Mouse (Mus musculus) bone marrow macrophage, adult 2 months (primary cell): ENCODE measurements around the gene Cdc73. TPM values are rescaled to one million over a fixed set of nuclear protein-coding genes. Genes with fewer than 3 reads are reported as not detected.
A peak's percentile ranks its signal among the peaks of the same experiment; 100 is the strongest.
"Not testable (repeated sequence)": the region's sequence is repeated elsewhere in the genome, so short reads cannot be mapped to it uniquely, and the experiment has no call there.

Experiments
- H3K27ac ChIP-seq: 2 replicates; pipeline ENCODE4 v1.5.1; 2012; ENCODE audit warnings: low read depth, low read length; ENCODE audit not compliant: insufficient read depth
- H3K4me1 ChIP-seq: 2 replicates; pipeline ENCODE4 v1.6.1; 2012; ENCODE audit warnings: low read length; ENCODE audit not compliant: control insufficient read depth, insufficient read depth
- H3K4me3 ChIP-seq: 2 replicates; pipeline ENCODE4 v1.5.1; 2012; ENCODE audit warnings: mild to moderate bottlenecking, low read length, moderate library complexity; ENCODE audit not compliant: insufficient read depth
- CTCF ChIP-seq: IDR thresholded peaks from 2 replicates; pipeline ENCODE4 v1.5.1; 2012; ENCODE audit warnings: low read depth, mild to moderate bottlenecking, low read length, moderate library complexity
- POLR2A ChIP-seq: IDR thresholded peaks from 2 replicates; pipeline ENCODE4 v1.6.1; 2012; ENCODE audit warnings: mild to moderate bottlenecking, low read depth, low read length, borderline replicate concordance
- polyA plus RNA-seq: library from polyadenylated mRNA; stranded (reverse); fragments of >200 nt; gene quantifications from 2 replicates; pipeline ENCODE4 v1.2.4, GENCODE M21; 2012; ENCODE audit not compliant: missing spikeins, insufficient read depth, insufficient read length

Gene Cdc73
- polyA plus RNA-seq, 1 experiment, result 32.7 TPM

DNA sequence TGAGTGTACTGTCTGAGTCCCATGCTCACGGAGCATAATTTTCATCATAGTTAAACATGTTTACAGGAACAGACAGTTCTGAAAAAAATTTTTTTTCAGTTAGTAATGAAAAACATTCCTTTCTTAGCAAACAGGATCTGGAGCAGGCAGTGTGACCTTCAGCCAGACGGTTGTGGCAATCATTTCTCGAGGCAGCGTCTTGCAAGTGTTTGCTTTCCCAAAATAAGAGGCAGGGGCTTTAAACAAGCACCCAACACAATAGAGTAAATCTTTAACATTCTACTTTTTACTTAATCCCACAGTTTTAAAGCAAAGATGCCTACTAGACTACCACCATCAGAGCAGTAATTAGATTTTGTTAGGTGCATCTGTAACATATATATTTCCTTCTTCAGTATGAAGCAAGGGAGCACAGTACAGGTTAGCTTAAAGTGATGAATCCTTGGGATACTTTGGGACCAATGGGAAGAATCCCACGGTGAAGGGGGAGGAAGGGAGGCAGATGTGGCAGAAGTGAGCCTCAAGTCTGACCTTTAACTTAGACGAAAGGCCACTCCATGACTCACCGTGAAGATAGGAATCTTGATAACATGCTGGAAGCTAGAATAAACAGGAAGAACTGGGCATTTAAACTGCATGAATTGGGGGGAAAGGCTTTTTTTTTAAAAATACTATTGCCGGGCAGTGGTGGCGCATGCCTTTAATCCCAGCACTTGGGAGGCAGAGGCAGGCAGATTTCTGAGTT is 25.2 kb upstream of the Cdc73 start:
- H3K4me1 ChIP-seq, result no peaks in the 10 kb centered on the region
- H3K27ac ChIP-seq, result no peak overlapping the region
- TF ChIP-seq POLR2A (no peak), CTCF (no peak)
- no peak overlapping the region for H3K4me3 ChIP-seq

- no peak for TF ChIP-seq POLR2A
- no peak for TF ChIP-seq CTCF
- H3K4me1 ChIP-seq, result no peaks in the 10 kb centered on the region
- no peak overlapping the region for H3K4me3 ChIP-seq
- H3K27ac ChIP-seq, result no peak overlapping the region
These were observed 21.9 kb upstream of the Cdc73 start for GRCm38 (mm10) chr1:143724456-143725064.

DNA sequence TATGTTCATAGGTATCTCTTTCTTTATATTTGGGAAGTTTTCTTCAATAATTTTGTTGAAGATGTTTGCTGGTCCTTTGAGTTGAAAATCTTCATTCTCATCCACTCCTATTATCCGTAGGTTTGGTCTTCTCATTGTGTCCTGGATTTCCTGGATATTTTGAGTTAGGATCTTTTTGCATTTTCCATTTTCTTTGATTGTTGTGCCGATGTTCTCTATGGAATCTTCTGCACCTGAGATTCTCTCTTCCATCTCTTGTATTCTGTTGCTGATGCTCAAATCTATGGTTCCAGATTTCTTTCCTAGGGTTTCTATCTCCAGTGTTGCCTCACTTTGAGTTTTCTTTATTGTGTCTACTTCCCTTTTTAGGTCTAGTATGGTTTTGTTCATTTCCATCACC is 13.3 kb upstream of the Cdc73 start, which contains the start of gene Glrx2:
TSS of gene Glrx2 (plus strand) at position 301 of the 400 bp plus-strand sequence.
- not testable (repeated sequence) for H3K4me1 ChIP-seq, H3K27ac ChIP-seq, H3K4me3 ChIP-seq

DNA sequence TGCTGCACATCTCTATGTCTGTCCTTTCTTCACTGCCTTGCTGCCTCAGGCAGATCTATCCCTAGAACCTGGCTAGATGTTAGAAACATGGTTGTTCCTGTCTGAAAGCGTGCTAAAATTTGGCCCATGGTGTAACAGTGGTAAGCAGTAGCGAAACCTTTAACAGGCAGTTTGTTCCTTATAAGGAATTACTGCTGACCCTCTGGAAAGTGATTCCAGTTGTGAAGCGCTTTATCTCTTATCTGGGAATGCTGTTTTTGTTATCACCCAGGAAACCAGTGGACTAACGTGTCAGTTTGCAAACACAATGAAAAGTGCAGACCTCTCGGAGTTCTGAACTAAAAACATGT is 7.9 kb upstream of the Cdc73 start:
- Histone ChIP-seq H3K4me3 (no peak overlapping the region), H3K27ac (no peak overlapping the region)
- TF ChIP-seq CTCF (no peak), POLR2A (no peak)

GRCm38 (mm10) chr1:143709966-143710626 is 7.4 kb upstream of the Cdc73 start:
- no peak for TF ChIP-seq POLR2A
- Histone ChIP-seq H3K4me3 (no peak overlapping the region), H3K27ac (no peak overlapping the region), H3K4me1 (peaks cover 12% of the 10 kb centered on the region)

More for the DNA sequence above, 7.9 kb upstream of the Cdc73 start:
- H3K4me1 ChIP-seq, result peaks cover 12% of the 10 kb centered on the region

- TF ChIP-seq CTCF (no peak), POLR2A (no peak)
- H3K4me1 ChIP-seq, result peaks cover 13% of the 10 kb centered on the region
- no peak overlapping the region for H3K4me3 ChIP-seq
- no peak overlapping the region for H3K27ac ChIP-seq
These were observed 5.7 kb upstream of the Cdc73 start for GRCm38 (mm10) chr1:143708361-143708760.

- peaks cover 15% of the 10 kb centered on the region for H3K4me1 ChIP-seq
- TF ChIP-seq CTCF (no peak), POLR2A (no peak)
These were observed 4.3 kb upstream of the Cdc73 start for GRCm38 (mm10) chr1:143707006-143707405.

GRCm38 (mm10) chr1:143702141-143702740 is 452 bp downstream of the Cdc73 start:
- Histone ChIP-seq H3K4me3 (peak overlapping the region; percentile 93), H3K27ac (peak overlapping the region; percentile 85), H3K4me1 (peaks cover 5% of the 10 kb centered on the region)
- TF ChIP-seq CTCF (no peak), POLR2A (no peak)

More at GRCm38 (mm10) chr1:143707006-143707405, 4.3 kb upstream of the Cdc73 start:
- Histone ChIP-seq H3K27ac (no peak overlapping the region), H3K4me3 (no peak overlapping the region)

DNA sequence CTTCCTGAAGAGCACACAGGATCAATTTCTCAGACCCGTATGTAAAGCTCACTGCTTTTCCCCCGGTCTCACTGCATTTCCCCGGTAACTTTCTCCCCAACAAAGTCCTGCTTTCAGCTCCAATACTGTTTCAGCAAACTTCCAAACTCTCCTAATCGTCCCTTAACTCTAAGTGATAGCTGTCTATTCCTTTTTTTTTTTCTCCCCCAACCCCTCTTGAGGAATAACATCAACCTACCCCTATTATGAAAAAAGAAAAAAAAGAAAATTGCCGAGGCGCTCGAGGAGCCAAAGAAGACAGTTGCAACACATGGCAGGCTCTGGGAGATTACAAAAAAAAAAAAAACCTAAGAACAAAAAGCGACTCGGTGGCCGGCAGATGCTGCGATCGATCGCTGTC is 957 bp downstream of the Cdc73 start:
- H3K4me1 ChIP-seq, result peaks cover 5% of the 10 kb centered on the region
- peak overlapping the region; percentile 93 for H3K4me3 ChIP-seq
- no peak for TF ChIP-seq POLR2A
- no peak for TF ChIP-seq CTCF
- H3K27ac ChIP-seq, result no peak overlapping the region; the same call in 1 of the 2 replicates

GRCm38 (mm10) chr1:143684849-143685248 is 17.8 kb downstream of the Cdc73 start:
- H3K4me1 ChIP-seq, result no peaks in the 10 kb centered on the region
- TF ChIP-seq CTCF (no peak), POLR2A (no peak)
- no peak overlapping the region for H3K27ac ChIP-seq
- no peak overlapping the region for H3K4me3 ChIP-seq
